Mouse (Mus musculus) layer of hippocampus, adult 8-10 months (tissue): ENCODE measurements around the gene Eif3l. TPM values are rescaled to one million over a fixed set of nuclear protein-coding genes. Genes with fewer than 3 reads are reported as not detected.
"Not testable (repeated sequence)": the region's sequence is repeated elsewhere in the genome, so short reads cannot be mapped to it uniquely, and the experiment has no call there.

Source experiments
- DNase-seq, 2 experiments: peaks; one replicate each; pipeline ENCODE4 v3.0.0; 2022; ENCODE audit warnings: low spot score in 2 of 2
- total RNA-seq, 4 experiments: library from RNA; stranded (reverse); gene quantifications; 2 replicates each; pipeline ENCODE4 v1.2.4; 2022

The Eif3l gene
- 10 to 100 TPM; 76.9 to 82.0 (median 77.9) TPM for total RNA-seq

GRCm38 (mm10) chr15:79074913-79075532, at the start of gene Eif3l:
Gene Eif3l, plus strand, starts transcription at chr15:79075179.
- peak; percentile 81 to 82 for DNase-seq

- DNase-seq = no peak
Observed at GRCm38 (mm10) chr15:79025687-79026308, 49.2 kb upstream of the Eif3l start.

- DNase-seq = no peak
Observed at GRCm38 (mm10) chr15:79026511-79027290, 48.3 kb upstream of the Eif3l start.

GRCm38 (mm10) chr15:79027291-79028205, 47.4 kb upstream of the Eif3l start:
- no peak for DNase-seq

- peak; percentile 85 to 93 for DNase-seq
Observed at GRCm38 (mm10) chr15:79028237-79028738, 46.7 kb upstream of the Eif3l start, which contains the start of gene H1f0. Gene H1f0, plus strand, starts transcription at chr15:79028450.

GRCm38 (mm10) chr15:79028823-79029484, 46.0 kb upstream of the Eif3l start:
- DNase-seq = no peak

- DNase-seq = no peak
Observed at GRCm38 (mm10) chr15:79029519-79030241, 45.3 kb upstream of the Eif3l start.

- peak; percentile 86 to 88 for DNase-seq
Observed at GRCm38 (mm10) chr15:79030551-79031435, 44.2 kb upstream of the Eif3l start.

GRCm38 (mm10) chr15:79031908-79032307, 43.1 kb upstream of the Eif3l start:
- not testable (repeated sequence) for DNase-seq

- DNase-seq = peak in 1 of 2 experiments; percentile 73
Observed at GRCm38 (mm10) chr15:79037913-79038328, 37.1 kb upstream of the Eif3l start.

- DNase-seq = no peak
Observed at GRCm38 (mm10) chr15:79038331-79038730, 36.6 kb upstream of the Eif3l start.

GRCm38 (mm10) chr15:79038853-79039252, 36.1 kb upstream of the Eif3l start:
- peak in 1 of 2 experiments; percentile 57 for DNase-seq

GRCm38 (mm10) chr15:79040501-79041416, 34.2 kb upstream of the Eif3l start:
- DNase-seq = no peak

GRCm38 (mm10) chr15:79041585-79041984, 33.4 kb upstream of the Eif3l start, which contains the start of gene Galr3:
Gene Galr3, plus strand, starts transcription at chr15:79041885.
- no peak for DNase-seq

GRCm38 (mm10) chr15:79042721-79043491, 32.1 kb upstream of the Eif3l start:
- DNase-seq = no peak

GRCm38 (mm10) chr15:79044837-79045236, 30.1 kb upstream of the Eif3l start:
- DNase-seq = no peak

- DNase-seq = no peak
Observed at GRCm38 (mm10) chr15:79048186-79048585, 26.8 kb upstream of the Eif3l start.
